Mouse (Mus musculus): ENCODE results near the gene Zfp975.
A peak's percentile ranks its signal among the peaks of the same experiment; 100 is the strongest.

- no peak for TF ChIP-seq CTCF (IDR thresholded peaks at IDR 0.05; ENCODE audit: low read depth, low read length)
- TF ChIP-seq POLR2A (IDR thresholded peaks at IDR 0.05; ENCODE audit: insufficient read depth, low read length) = peak; percentile 47
- TF ChIP-seq EP300 (IDR thresholded peaks at IDR 0.05; ENCODE audit: insufficient read depth, low read depth, low read length) = no peak
Measured at GRCm38 (mm10) chr7:42738536-42739210, 46.1 kb upstream of the Zfp975 start.
